Mouse (Mus musculus): Measurements from ENCODE around the gene Bcas3. TPM values are rescaled to one million over a fixed set of nuclear protein-coding genes. Genes with fewer than 3 reads are reported as not detected.

The Bcas3 gene
- polyA plus RNA-seq, 1 experiment from 2014 or later: 28.5 TPM

DNA sequence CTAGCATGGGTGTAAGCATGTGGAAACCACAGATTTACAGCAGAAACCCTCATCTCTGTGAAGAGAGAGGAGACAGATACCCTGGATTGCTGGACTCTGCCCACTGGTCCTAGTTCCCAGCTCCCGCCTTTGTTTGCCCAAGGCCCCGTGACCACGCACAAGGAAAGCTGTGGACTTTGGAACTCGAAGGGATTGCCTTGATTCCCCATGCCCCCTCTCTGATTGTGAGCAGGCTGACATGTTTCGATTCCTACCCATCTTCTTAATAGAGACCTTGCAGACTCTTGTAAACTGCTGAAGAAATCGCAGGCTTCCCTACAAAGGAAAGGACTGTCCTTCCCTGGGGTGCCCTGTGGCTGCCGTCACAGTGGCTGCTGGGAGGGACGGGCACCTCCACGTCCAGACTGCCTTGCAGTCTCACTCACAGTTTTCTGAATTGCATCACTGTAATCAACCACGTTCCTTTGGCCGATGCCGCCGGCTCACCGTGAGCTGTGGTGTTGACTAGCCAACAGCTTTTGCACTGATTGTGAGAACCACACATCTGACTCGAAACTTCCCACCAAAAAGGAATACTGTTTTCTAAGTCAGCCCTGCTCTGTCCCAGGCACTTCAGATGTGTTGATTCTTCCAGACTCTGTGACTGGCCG lies 342.8 kb downstream of the Bcas3 start:
- Histone ChIP-seq H3K27ac (no peak overlapping the region), H3K27me3 (0 out of 2 replicates have a peak, but pooled peaks cover 2% of the 10 kb centered on the region), H3K4me2 (replicated peaks) (no peak overlapping the region), H3K9ac (replicated peaks) (no peak overlapping the region), H3K4me3 (replicated peaks) (no peak overlapping the region), H3K4me1 (replicated peaks) (peaks cover 5% of the 10 kb centered on the region; the same call in 1 of the 2 replicates), H3K9me3 (no peaks in the 10 kb centered on the region), H3K36me3 (no peaks in the 10 kb centered on the region)
- 79% methylated on average over 16 of the region's 16 CpGs for WGBS
- no peak for ATAC-seq

GRCm38 (mm10) chr11:85696491-85697398 lies 343.8 kb downstream of the Bcas3 start:
- Histone ChIP-seq H3K4me2 (replicated peaks) (no peak overlapping the region), H3K4me3 (replicated peaks) (no peak overlapping the region), H3K4me1 (replicated peaks) (peaks cover 5% of the 10 kb centered on the region; the same call in 1 of the 2 replicates), H3K9ac (replicated peaks) (no peak overlapping the region), H3K27ac (no peak overlapping the region), H3K9me3 (no peaks in the 10 kb centered on the region), H3K36me3 (no peaks in the 10 kb centered on the region), H3K27me3 (0 out of 2 replicates have a peak, but pooled peaks cover 2% of the 10 kb centered on the region)
- 61% methylated on average over 14 of the region's 14 CpGs for WGBS
- no peak for ATAC-seq

- Histone ChIP-seq H3K27me3 (0 out of 2 replicates have a peak, but pooled peaks cover 2% of the 10 kb centered on the region), H3K27ac (no peak overlapping the region), H3K9me3 (no peaks in the 10 kb centered on the region), H3K4me3 (replicated peaks) (no peak overlapping the region), H3K9ac (replicated peaks) (no peak overlapping the region), H3K4me2 (replicated peaks) (no peak overlapping the region), H3K4me1 (replicated peaks) (peaks cover 5% of the 10 kb centered on the region; the same call in 1 of the 2 replicates), H3K36me3 (no peaks in the 10 kb centered on the region)
- no peak for ATAC-seq
- 95% methylated on average over 4 of the region's 4 CpGs for WGBS
Observed at GRCm38 (mm10) chr11:85697468-85697867, 344.5 kb downstream of the Bcas3 start.

DNA sequence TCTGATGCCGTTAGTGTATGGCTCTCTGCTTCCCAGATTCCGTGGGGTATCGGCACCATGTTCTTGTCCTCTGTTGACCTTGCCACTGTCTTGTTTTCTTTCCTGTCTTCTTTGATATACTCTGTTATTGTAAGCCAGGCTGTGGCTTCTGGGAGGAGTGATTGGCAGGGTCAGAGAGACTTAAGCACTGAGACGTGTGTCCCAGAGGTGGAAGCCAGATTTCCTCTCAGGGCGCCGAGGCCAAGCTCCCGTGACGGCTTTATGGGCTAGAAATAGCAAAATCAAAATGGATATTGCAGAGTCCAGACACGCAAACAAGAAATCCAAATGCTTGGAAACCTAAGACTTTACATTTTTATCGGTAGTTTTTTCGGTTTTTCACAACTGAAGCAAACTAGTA lies 345.3 kb downstream of the Bcas3 start:
- Histone ChIP-seq H3K9ac (replicated peaks) (no peak overlapping the region), H3K9me3 (no peaks in the 10 kb centered on the region), H3K4me3 (replicated peaks) (no peak overlapping the region), H3K36me3 (no peaks in the 10 kb centered on the region), H3K27ac (no peak overlapping the region), H3K27me3 (0 out of 2 replicates have a peak, but pooled peaks cover 2% of the 10 kb centered on the region), H3K4me2 (replicated peaks) (no peak overlapping the region), H3K4me1 (replicated peaks) (peaks cover 5% of the 10 kb centered on the region; the same call in 1 of the 2 replicates)
- 72% methylated on average over 11 of the region's 11 CpGs for WGBS
- ATAC-seq: no peak

DNA sequence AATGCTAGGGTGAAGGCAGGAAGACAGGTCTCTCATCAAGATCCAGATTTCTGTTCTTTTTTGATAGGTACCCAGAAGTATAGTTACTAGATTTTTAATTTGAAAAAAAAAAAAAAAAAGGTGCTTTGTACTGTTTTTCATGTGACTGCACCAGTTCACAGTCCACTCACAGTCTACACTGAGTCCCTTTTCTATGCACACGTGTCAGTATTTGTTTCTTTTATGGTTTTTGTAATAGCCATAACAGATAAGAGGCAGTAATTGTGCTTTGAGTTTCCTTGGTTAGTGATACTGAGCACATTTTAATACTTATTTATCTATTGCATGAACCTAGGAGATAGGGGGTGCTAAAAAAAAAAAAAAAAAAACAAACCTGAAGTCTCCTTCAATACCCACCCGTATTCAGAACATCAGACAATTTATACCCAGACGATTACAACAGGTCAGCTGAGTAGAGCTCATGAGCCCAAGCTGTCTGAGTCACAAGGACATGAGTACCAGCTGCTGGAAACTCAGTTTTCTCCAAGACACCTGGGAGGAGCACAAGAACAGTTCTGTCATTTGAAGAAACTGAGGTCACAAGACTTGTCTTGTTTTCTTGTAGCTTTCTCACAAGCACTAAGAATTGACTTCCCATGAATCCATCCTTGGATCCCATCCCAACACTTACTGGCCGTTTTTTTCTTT lies 351.2 kb downstream of the Bcas3 start:
- no peak overlapping the region for H3K9ac ChIP-seq (replicated peaks)
- no peak overlapping the region for H3K27ac ChIP-seq
- no peaks in the 10 kb centered on the region for H3K4me1 ChIP-seq (replicated peaks)
- WGBS: 86% methylated on average over 4 of the region's 4 CpGs
- no peaks in the 10 kb centered on the region for H3K36me3 ChIP-seq
- H3K4me2 ChIP-seq (replicated peaks): no peak overlapping the region
- H3K9me3 ChIP-seq: no peaks in the 10 kb centered on the region
- H3K27me3 ChIP-seq: 0 out of 2 replicates have a peak, but pooled peaks cover 1% of the 10 kb centered on the region
- H3K4me3 ChIP-seq (replicated peaks): no peak overlapping the region
- ATAC-seq: no peak

DNA sequence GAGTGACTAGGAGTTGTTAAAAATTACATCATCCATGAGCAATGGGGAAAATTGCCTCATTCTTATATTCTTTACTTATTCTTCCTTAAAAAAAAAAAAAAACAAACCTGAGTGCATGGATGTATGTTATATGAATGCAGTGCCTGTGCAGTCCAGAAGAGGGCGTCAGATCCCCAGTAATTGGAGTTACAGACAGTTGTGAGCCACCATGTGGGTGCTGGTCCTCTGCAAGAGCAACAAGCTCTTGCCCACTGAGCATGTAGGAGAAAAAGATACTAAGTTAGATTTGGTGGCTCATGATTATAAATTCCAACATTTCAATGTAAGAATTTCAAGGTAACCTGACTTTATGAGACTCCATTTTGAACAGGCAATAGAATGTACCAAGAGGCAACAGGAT lies 353.7 kb downstream of the Bcas3 start:
- ATAC-seq: no peak
- 27% methylated on average over 1 of the region's 1 CpGs for WGBS
- Histone ChIP-seq H3K4me1 (replicated peaks) (no peaks in the 10 kb centered on the region), H3K4me2 (replicated peaks) (no peak overlapping the region), H3K27ac (no peak overlapping the region), H3K9me3 (no peaks in the 10 kb centered on the region), H3K36me3 (no peaks in the 10 kb centered on the region), H3K9ac (replicated peaks) (no peak overlapping the region), H3K27me3 (peaks cover 24% of the 10 kb centered on the region), H3K4me3 (replicated peaks) (no peak overlapping the region)

DNA sequence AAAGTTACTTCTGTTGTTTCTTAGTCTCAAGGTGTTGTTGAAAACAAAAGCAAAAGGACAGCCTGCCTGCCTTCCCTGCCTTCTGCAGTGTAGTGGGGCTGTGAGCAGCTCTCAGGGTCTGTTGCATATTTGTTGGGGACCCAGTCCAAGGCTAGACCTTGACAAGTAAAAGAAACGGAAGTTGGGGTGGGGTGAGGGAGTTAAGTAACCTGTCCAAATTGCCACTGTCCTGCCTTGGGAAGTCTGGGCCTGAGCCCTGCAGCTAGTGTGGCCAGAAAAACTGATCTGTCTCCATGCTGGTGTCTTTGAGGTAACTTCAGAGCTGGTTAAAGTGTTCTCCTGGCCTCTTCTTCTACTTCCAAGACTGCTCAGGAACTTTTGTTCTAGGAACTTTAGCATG lies 354.5 kb downstream of the Bcas3 start:
- no peak overlapping the region for H3K4me2 ChIP-seq (replicated peaks)
- no peaks in the 10 kb centered on the region for H3K9me3 ChIP-seq
- no peak for ATAC-seq
- no peak overlapping the region for H3K4me3 ChIP-seq (replicated peaks)
- no peak overlapping the region for H3K27ac ChIP-seq
- H3K9ac ChIP-seq (replicated peaks): no peak overlapping the region
- 97% methylated on average over 1 of the region's 1 CpGs for WGBS
- H3K4me1 ChIP-seq (replicated peaks): no peaks in the 10 kb centered on the region
- H3K27me3 ChIP-seq: peaks cover 33% of the 10 kb centered on the region
- H3K36me3 ChIP-seq: no peaks in the 10 kb centered on the region

GRCm38 (mm10) chr11:85709147-85709546 lies 356.2 kb downstream of the Bcas3 start:
- Histone ChIP-seq H3K27me3 (peaks cover 48% of the 10 kb centered on the region), H3K27ac (no peak overlapping the region), H3K4me2 (replicated peaks) (no peak overlapping the region), H3K36me3 (no peaks in the 10 kb centered on the region), H3K9ac (replicated peaks) (no peak overlapping the region), H3K4me1 (replicated peaks) (peaks cover 9% of the 10 kb centered on the region), H3K4me3 (replicated peaks) (no peak overlapping the region), H3K9me3 (no peaks in the 10 kb centered on the region)
- no peak for ATAC-seq
- 91% methylated on average over 6 of the region's 6 CpGs for WGBS

DNA sequence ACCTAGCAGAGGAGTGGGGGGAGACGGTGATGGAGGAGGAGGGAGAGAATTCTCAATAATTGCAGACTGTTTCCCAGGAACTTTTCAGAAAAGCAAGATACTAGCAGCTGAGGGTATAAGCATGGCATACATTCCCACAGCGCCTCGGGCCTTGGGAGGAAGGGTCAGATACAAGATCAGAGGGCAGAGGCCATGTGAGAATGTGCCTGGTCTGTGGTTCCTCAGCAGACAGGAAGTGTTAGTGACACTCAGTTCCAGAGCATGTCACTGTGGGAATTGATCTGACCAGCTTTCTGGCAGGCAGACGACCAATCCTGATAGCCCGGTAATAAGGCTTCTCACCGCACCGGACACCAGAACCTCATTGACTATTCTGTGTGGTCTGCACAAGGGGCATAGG lies 357.2 kb downstream of the Bcas3 start:
- Histone ChIP-seq H3K9me3 (no peaks in the 10 kb centered on the region), H3K27me3 (peaks cover 51% of the 10 kb centered on the region), H3K27ac (no peak overlapping the region), H3K9ac (replicated peaks) (no peak overlapping the region), H3K4me3 (replicated peaks) (no peak overlapping the region), H3K4me1 (replicated peaks) (peaks cover 19% of the 10 kb centered on the region), H3K36me3 (no peaks in the 10 kb centered on the region), H3K4me2 (replicated peaks) (no peak overlapping the region)
- 83% methylated on average over 7 of the region's 7 CpGs for WGBS
- ATAC-seq: no peak

DNA sequence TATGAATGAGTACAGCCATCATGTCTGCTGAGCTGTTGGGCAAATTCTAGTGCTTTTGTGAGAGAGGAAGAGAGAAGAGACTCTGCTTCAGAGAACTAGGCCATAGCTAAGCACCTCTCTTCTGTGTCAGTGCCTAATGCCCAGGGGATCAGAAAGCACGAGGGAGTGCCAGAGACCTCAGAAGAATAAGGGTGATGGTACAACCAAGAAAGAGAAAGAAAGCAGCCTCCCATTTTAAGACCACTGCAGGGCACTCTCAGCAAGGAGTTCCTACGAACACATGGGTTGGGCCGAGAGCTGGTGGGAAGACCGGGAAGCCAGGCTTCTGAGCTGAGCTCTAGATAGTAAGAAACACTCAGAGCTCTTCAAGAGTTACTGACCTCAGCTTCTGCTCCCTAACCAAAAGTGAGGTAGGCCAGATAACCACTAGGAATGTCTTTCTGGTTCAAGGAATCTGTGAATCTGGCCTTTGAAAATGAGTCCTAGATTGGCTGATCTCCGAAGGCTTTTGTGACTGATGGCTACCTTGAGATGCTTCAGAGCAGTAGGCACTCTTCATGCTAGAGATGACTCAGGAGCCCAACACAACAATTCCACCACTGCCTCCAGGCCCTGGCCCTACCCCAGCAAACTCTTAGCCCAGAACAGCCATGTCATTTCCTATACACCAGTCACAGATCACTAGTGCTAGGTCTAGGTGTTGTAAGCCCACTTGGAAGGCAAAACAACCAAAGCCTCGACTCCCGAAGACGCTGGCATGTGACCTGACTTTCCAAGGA lies 359.2 kb downstream of the Bcas3 start:
- H3K4me2 ChIP-seq (replicated peaks): no peak overlapping the region
- H3K9me3 ChIP-seq: no peaks in the 10 kb centered on the region
- no peak overlapping the region for H3K27ac ChIP-seq
- no peak overlapping the region for H3K9ac ChIP-seq (replicated peaks)
- peaks cover 23% of the 10 kb centered on the region for H3K4me1 ChIP-seq (replicated peaks)
- H3K27me3 ChIP-seq: peaks cover 68% of the 10 kb centered on the region
- WGBS: 89% methylated on average over 8 of the region's 8 CpGs
- no peak for ATAC-seq
- H3K4me3 ChIP-seq (replicated peaks): no peak overlapping the region
- H3K36me3 ChIP-seq: no peaks in the 10 kb centered on the region

Data from midbrain, embryonic 13.5 days (tissue).